Mouse (Mus musculus) colon, adult 2 months (tissue): ENCODE results near the gene Ubp1. TPM values are rescaled to one million over a fixed set of nuclear protein-coding genes. Genes with fewer than 3 reads are reported as not detected.

Experiments
- polyA plus RNA-seq: library from polyadenylated mRNA; depleted of rRNA; stranded (reverse); fragments of >200 nt; gene quantifications from 2 replicates; pipeline ENCODE4 v1.2.3, GENCODE M21; 2012; rRNA removed

The Ubp1 gene
- polyA plus RNA-seq, result 32.6 and 38.0 TPM in 2 replicates

DNA sequence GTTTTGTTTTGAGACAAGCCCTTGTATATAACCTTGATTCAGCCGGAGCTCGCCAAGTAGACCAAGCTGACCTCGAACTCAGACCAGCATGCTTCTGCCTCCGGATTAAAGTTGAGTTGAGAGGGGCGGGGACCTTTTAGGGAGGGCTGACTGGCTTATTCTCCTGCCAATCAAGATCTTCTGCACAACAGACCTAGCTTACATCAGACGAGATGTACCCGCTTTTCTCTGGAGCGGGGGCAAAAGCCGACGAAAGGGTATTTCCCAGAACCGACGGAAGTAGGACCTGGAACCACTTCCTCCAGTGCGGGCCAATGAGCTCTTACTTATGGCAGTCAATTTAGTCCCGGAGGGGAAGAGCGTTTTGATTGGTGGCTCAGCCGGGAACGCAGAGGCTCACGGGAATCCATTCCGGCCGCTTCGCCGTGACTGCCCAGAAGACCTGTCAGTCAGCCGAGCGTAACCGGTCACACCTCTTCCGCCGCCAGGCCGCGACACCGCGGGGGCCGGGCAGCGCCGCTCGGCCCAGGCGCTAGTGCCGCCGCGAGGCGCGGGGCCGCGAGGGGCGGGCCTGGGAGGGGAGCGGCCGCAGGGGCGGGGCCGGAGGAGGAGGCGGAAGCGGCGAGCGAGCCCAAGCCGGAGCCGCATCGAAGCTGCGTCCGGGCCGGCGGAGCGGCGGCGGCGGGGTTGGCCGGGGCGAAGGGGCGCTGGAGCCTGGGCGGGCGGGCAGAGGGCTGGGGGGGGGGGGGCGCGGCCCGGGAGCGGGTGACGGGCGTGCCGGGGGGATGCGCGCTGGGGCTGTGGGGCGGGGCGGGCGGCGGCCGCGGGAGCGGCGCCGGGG, at the start of gene Ubp1:
Ubp1 (plus strand) TSS at position 401 of the 841 bp plus-strand sequence.

Other genes starting within 250 kb of the Ubp1 start
- gene Pdcd6ip, start 222.7 kb upstream of the Ubp1 start, polyA plus RNA-seq, result 173 and 174 TPM in 2 replicates
- gene Clasp2, start 189.5 kb upstream of the Ubp1 start, polyA plus RNA-seq, result 5.0 and 5.2 TPM in 2 replicates
- 3.6 and 3.9 TPM in 2 replicates for gene Fbxl2, start 115.3 kb downstream of the Ubp1 start, polyA plus RNA-seq
- gene Susd5, start 126.2 kb downstream of the Ubp1 start, polyA plus RNA-seq, result 0.41 and 0.61 TPM in 2 replicates